Mouse (Mus musculus) inflammation-experienced regulatory T-cells, adult 6 months (primary cell): ENCODE data around the gene Zfp933. TPM values are rescaled to one million over a fixed set of nuclear protein-coding genes. Genes with fewer than 3 reads are reported as not detected.
"Not testable (repeated sequence)": the region's sequence is repeated elsewhere in the genome, so short reads cannot be mapped to it uniquely, and the experiment has no call there.

Experiments used
- ATAC-seq: one replicate; pipeline ENCODE4 v1.8.0; 2017
- polyA plus RNA-seq, 3 experiments: library from polyadenylated mRNA; unstranded; fragments of 100-300 nt; shearing (Covaris generic); gene quantifications; one replicate each; pipeline ENCODE4 v1.2.1; 2017

Gene Zfp933
- polyA plus RNA-seq: 10 to 100 TPM in 1 of 3 experiments, 1 to 10 TPM in 2; 5.5 to 10.0 (median 7.5) TPM

- peak; percentile 98 for ATAC-seq
These were observed at the start of gene Zfp933 for GRCm38 (mm10) chr4:147847614-147848583. Zfp933 (minus strand) TSS chr4:147848366.

GRCm38 (mm10) chr4:147897348-147897747 lies 49.2 kb upstream of the Zfp933 start:
- ATAC-seq: no peak

- no peak for ATAC-seq
These were observed 48.2 kb upstream of the Zfp933 start for GRCm38 (mm10) chr4:147896411-147896810.

- ATAC-seq: no peak
These were observed 47.7 kb upstream of the Zfp933 start for GRCm38 (mm10) chr4:147895815-147896330.

- no peak for ATAC-seq
These were observed 42.2 kb upstream of the Zfp933 start for GRCm38 (mm10) chr4:147890341-147890740.

- no peak for ATAC-seq
These were observed 40.1 kb upstream of the Zfp933 start for GRCm38 (mm10) chr4:147888237-147888636.

GRCm38 (mm10) chr4:147887277-147887676 lies 39.1 kb upstream of the Zfp933 start:
- ATAC-seq: no peak

GRCm38 (mm10) chr4:147886158-147886557 lies 38.0 kb upstream of the Zfp933 start:
- no peak for ATAC-seq

- no peak for ATAC-seq
These were observed 36.0 kb upstream of the Zfp933 start for GRCm38 (mm10) chr4:147884138-147884537.

GRCm38 (mm10) chr4:147883041-147883440 lies 34.9 kb upstream of the Zfp933 start:
- no peak for ATAC-seq

- no peak for ATAC-seq
These were observed 33.6 kb upstream of the Zfp933 start for GRCm38 (mm10) chr4:147881792-147882191.

GRCm38 (mm10) chr4:147879865-147880264 lies 31.7 kb upstream of the Zfp933 start:
- ATAC-seq: no peak

- no peak for ATAC-seq
These were observed 31.3 kb upstream of the Zfp933 start for GRCm38 (mm10) chr4:147879456-147879855.

GRCm38 (mm10) chr4:147878537-147878936 lies 30.4 kb upstream of the Zfp933 start:
- no peak for ATAC-seq

GRCm38 (mm10) chr4:147875852-147876575 lies 27.8 kb upstream of the Zfp933 start:
- ATAC-seq: peak; percentile 52

GRCm38 (mm10) chr4:147869238-147869637 lies 21.1 kb upstream of the Zfp933 start:
- no peak for ATAC-seq

- ATAC-seq: peak; percentile 97
These were observed 20.4 kb upstream of the Zfp933 start, which contains the start of the genes Miip and Fv1 for GRCm38 (mm10) chr4:147868450-147869031. Miip (minus strand) TSS chr4:147868816. Fv1 (plus strand) TSS chr4:147868979.

- no peak for ATAC-seq
These were observed 19.6 kb upstream of the Zfp933 start for GRCm38 (mm10) chr4:147867563-147868449.

- ATAC-seq: not testable (repeated sequence)
These were observed 18.6 kb upstream of the Zfp933 start for GRCm38 (mm10) chr4:147866793-147867192.

- no peak for ATAC-seq
These were observed 17.9 kb upstream of the Zfp933 start for GRCm38 (mm10) chr4:147866056-147866455.

GRCm38 (mm10) chr4:147865651-147866050 lies 17.5 kb upstream of the Zfp933 start:
- no peak for ATAC-seq

GRCm38 (mm10) chr4:147862051-147862450 lies 13.9 kb upstream of the Zfp933 start:
- ATAC-seq: no peak
